Mouse (Mus musculus) heart, embryonic 14.5 days (tissue): ENCODE data around the gene Gm21118. TPM values are rescaled to one million over a fixed set of nuclear protein-coding genes. Genes with fewer than 3 reads are reported as not detected.
"Not testable (repeated sequence)": the region's sequence is repeated elsewhere in the genome, so short reads cannot be mapped to it uniquely, and the experiment has no call there.

Experiments
- ATAC-seq: fragments of 200-750 bp; cut with Nextera tagmentation; 2 replicates; pipeline ENCODE4 v1.8.0; 2017; ENCODE audit warnings: low read depth, moderate TSS enrichment; ENCODE audit not compliant: insufficient number of reproducible peaks, insufficient read depth, low FRiP score
- H3K27ac ChIP-seq, 2 experiments: fragments of 200-500 bp in 1 of 2; fragments of 300-500 bp in 1 of 2; sonication (generic) in 1 of 2; replicated peaks in 1 of 2; 2 replicates each; pipeline ENCODE4 v1.5.1; 2012 to 2014; ENCODE audit warnings: low read depth in 2 of 2, low read length in 2 of 2, control low read depth in 1 of 2, mild to moderate bottlenecking in 1 of 2, mixed read lengths in 1 of 2; ENCODE audit not compliant: control insufficient read depth in 1 of 2, insufficient read depth in 1 of 2
- H3K27me3 ChIP-seq: fragments of 300-500 bp; sonication (generic); 2 replicates; pipeline ENCODE4 v1.6.1; 2014; ENCODE audit warnings: mild to moderate bottlenecking, low read length, control low read depth; ENCODE audit not compliant: control insufficient read depth, insufficient read depth
- H3K36me3 ChIP-seq: fragments of 300-500 bp; sonication (generic); 2 replicates; pipeline ENCODE4 v1.6.1; 2014; ENCODE audit warnings: mild to moderate bottlenecking, control low read depth, low read length, mixed read lengths; ENCODE audit not compliant: control insufficient read depth, insufficient read depth
- H3K4me1 ChIP-seq, 2 experiments: fragments of 200-500 bp in 1 of 2; fragments of 300-500 bp in 1 of 2; sonication (generic) in 1 of 2; 2 replicates each; pipeline ENCODE4 v1.6.1; 2012 to 2014; ENCODE audit warnings: low read length in 2 of 2, control low read depth in 1 of 2, mixed read lengths in 1 of 2; ENCODE audit not compliant: control insufficient read depth in 2 of 2, insufficient read depth in 2 of 2
- H3K4me2 ChIP-seq: fragments of 300-500 bp; sonication (generic); 2 replicates; pipeline ENCODE4 v1.6.1; 2014; ENCODE audit warnings: mild to moderate bottlenecking, low read length
- H3K4me3 ChIP-seq, 2 experiments: fragments of 200-500 bp in 1 of 2; fragments of 300-500 bp in 1 of 2; sonication (generic) in 1 of 2; 2 replicates each; pipeline ENCODE4 v1.5.1; 2012 to 2014; ENCODE audit warnings: low read length in 2 of 2, mild to moderate bottlenecking in 2 of 2, control low read depth in 1 of 2, low read depth in 1 of 2, moderate library complexity in 1 of 2; ENCODE audit not compliant: control insufficient read depth in 1 of 2, insufficient read depth in 1 of 2
- H3K9ac ChIP-seq: fragments of 300-500 bp; sonication (generic); 2 replicates; pipeline ENCODE4 v1.6.1; 2014; ENCODE audit warnings: mild to moderate bottlenecking, low read length
- H3K9me3 ChIP-seq: fragments of 300-500 bp; sonication (generic); 2 replicates; pipeline ENCODE4 v1.6.1; 2016; ENCODE audit warnings: low read length, control low read depth; ENCODE audit not compliant: control insufficient read depth
- WGBS: fragments of 180-500 bp; shearing (Covaris S2); extraction: QIAGEN DNeasy Blood & Tissue Kit; methylation state at CpG from one replicate; pipeline ENCODE4 v1.1.7; 2014; 5-methylcytosine and 5-hydroxymethylcytosine counted together
- polyA plus RNA-seq: library from polyadenylated mRNA; unstranded; fragments of >200 nt; fragmentation: Nextera tagmentation; extraction: Ambion mirVana; gene quantifications from 2 replicates; pipeline ENCODE4 v1.2.1, GENCODE M21; 2014

The Gm21118 gene
- polyA plus RNA-seq, result not detected in 2 replicates

- not testable (repeated sequence) for H3K9me3 ChIP-seq, H3K36me3 ChIP-seq, H3K27ac ChIP-seq, H3K4me1 ChIP-seq, ATAC-seq, H3K4me3 ChIP-seq, H3K9ac ChIP-seq, H3K27me3 ChIP-seq, H3K4me2 ChIP-seq
- WGBS, result no CpG with 5 or more reads among the region's 4 CpGs
Observed at GRCm38 (mm10) chrY:70273542-70273941, at the start of gene Gm21118. Gene Gm21118 (minus strand): TSS chrY:70273642.

GRCm38 (mm10) chrY:70303187-70303586 is 29.7 kb upstream of the Gm21118 start, which contains the start of the genes Gm29423 and Gm29644:
Gene Gm29423 (minus strand): TSS chrY:70303287.
Gene Gm29644 (minus strand): TSS chrY:70303343.
- H3K27ac ChIP-seq, H3K4me1 ChIP-seq, ATAC-seq, H3K27me3 ChIP-seq, H3K4me3 ChIP-seq, H3K4me2 ChIP-seq, H3K36me3 ChIP-seq, H3K9me3 ChIP-seq, H3K9ac ChIP-seq: not testable (repeated sequence)
- WGBS, result no CpG with 5 or more reads among the region's 2 CpGs

Other genes with a start within 250 kb of the Gm21118 start
- not detected in 2 replicates for gene Gm29423, start 29.6 kb upstream of the Gm21118 start, polyA plus RNA-seq
- not detected in 2 replicates for gene Gm29644, start 29.7 kb upstream of the Gm21118 start, polyA plus RNA-seq
- not detected in 2 replicates for gene Gm20888, start 168.2 kb upstream of the Gm21118 start, polyA plus RNA-seq